Mouse (Mus musculus): ENCODE results near the gene Tmx4. TPM values are rescaled to one million over a fixed set of nuclear protein-coding genes. Genes with fewer than 3 reads are reported as not detected.
"Not testable (repeated sequence)": the region's sequence is repeated elsewhere in the genome, so short reads cannot be mapped to it uniquely, and the experiment has no call there.

Gene Tmx4
- polyA plus RNA-seq, 1 experiment from 2014 or later: 58.1 TPM

DNA sequence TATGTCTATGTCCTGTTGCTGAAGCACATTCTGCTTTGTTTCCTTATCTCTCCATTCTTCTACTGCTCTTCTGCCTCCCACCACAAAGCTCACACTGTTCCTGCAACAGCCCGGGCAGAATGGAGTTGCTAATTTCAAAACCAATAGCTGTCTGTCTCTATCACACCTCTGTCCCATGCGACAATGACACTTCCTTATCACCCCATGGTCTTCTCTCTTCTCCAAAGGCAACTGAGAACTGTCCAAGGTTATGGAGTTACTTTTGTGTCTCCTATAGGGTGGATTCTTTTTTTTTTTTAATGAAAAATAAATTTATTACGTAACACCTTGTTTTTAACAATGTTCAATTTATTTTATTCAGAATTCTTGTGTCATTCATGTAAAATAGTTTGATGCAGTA, 1.8 kb upstream of the Tmx4 start:
- no peaks in the 10 kb centered on the region for H3K27me3 ChIP-seq (replicated peaks)
- H3K4me2 ChIP-seq (replicated peaks): no peak overlapping the region
- H3K9me3 ChIP-seq: no peaks in the 10 kb centered on the region
- H3K27ac ChIP-seq: no peak overlapping the region
- no peak overlapping the region for H3K4me3 ChIP-seq
- H3K9ac ChIP-seq: no peak overlapping the region
- H3K36me3 ChIP-seq: no peaks in the 10 kb centered on the region
- ATAC-seq (ENCODE audit: low FRiP score, low read depth): no peak
- H3K4me1 ChIP-seq: peaks cover 9% of the 10 kb centered on the region
- WGBS: 79% methylated on average over 3 of the region's 3 CpGs

DNA sequence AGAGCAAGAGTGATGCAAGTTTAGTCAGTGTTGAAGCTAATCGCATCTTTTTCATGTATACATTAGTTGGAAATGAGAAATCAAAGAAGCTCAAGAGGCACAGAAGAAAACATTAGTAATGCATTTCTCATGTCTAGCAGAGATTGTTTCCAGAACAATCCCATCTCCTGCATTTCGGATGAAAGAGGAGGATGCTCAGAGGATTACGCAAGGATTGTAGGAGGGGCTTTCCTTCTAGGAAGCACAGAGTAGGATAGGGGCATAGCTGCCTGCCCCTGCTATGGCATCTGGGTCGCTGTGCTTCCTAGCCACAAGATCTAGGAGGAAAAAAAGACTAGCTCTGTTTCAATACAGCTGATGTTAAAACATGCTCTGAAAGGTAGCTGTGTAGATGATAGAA, 1.2 kb upstream of the Tmx4 start:
- Histone ChIP-seq H3K4me3 (no peak overlapping the region), H3K4me2 (replicated peaks) (no peak overlapping the region), H3K4me1 (peaks cover 9% of the 10 kb centered on the region), H3K36me3 (no peaks in the 10 kb centered on the region), H3K27ac (no peak overlapping the region), H3K9ac (no peak overlapping the region), H3K9me3 (no peaks in the 10 kb centered on the region), H3K27me3 (replicated peaks) (no peaks in the 10 kb centered on the region)
- ATAC-seq (ENCODE audit: low FRiP score, low read depth): no peak
- WGBS: 67% methylated on average over 4 of the region's 4 CpGs

GRCm38 (mm10) chr2:134644301-134644912, 462 bp upstream of the Tmx4 start:
- H3K9me3 ChIP-seq: no peaks in the 10 kb centered on the region
- H3K27me3 ChIP-seq (replicated peaks): no peaks in the 10 kb centered on the region
- H3K4me1 ChIP-seq: peaks cover 9% of the 10 kb centered on the region
- no peak overlapping the region for H3K9ac ChIP-seq
- H3K27ac ChIP-seq: peak overlapping the region; percentile 98; the same call in 1 of the 2 replicates
- H3K36me3 ChIP-seq: no peaks in the 10 kb centered on the region
- 32% methylated on average over 6 of the region's 6 CpGs for WGBS
- H3K4me2 ChIP-seq (replicated peaks): peak overlapping the region; percentile 58
- ATAC-seq (ENCODE audit: low FRiP score, low read depth): no peak
- no peak overlapping the region for H3K4me3 ChIP-seq

GRCm38 (mm10) chr2:134642377-134642776, 1.6 kb downstream of the Tmx4 start:
- Histone ChIP-seq H3K4me2 (replicated peaks) (peak overlapping the region; percentile 58), H3K4me3 (no peak overlapping the region), H3K4me1 (peaks cover 9% of the 10 kb centered on the region), H3K27ac (no peak overlapping the region), H3K27me3 (replicated peaks) (no peaks in the 10 kb centered on the region), H3K9ac (no peak overlapping the region), H3K9me3 (no peaks in the 10 kb centered on the region), H3K36me3 (no peaks in the 10 kb centered on the region; the same call in 1 of the 2 replicates)
- ATAC-seq (ENCODE audit: low FRiP score, low read depth): no peak

DNA sequence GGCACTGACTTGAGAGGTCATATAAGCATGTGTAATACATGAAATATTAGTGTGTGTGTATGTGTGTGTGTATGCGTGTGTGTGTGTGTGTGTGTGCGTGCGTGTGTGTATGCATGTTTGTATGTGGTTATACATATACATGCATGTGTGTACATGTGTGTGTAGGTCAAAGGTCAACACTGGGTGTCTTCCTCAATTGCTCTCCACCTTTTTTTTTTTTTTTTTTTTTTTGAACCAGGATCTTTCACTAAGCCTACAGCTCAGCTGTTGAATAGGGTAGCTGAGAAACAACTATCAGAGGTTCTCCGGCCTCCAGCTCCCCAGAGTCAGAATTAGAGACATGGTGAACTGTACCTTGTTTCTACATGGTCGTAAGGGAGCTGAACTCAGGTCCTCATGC, 2.6 kb downstream of the Tmx4 start:
- Histone ChIP-seq H3K27me3 (replicated peaks) (no peaks in the 10 kb centered on the region), H3K4me2 (replicated peaks) (0 out of 2 replicates have a peak overlapping the region, but pooled peaks have one; percentile 20), H3K4me3 (no peak overlapping the region), H3K9ac (no peak overlapping the region), H3K27ac (no peak overlapping the region), H3K9me3 (no peaks in the 10 kb centered on the region), H3K36me3 (no peaks in the 10 kb centered on the region; the same call in 1 of the 2 replicates), H3K4me1 (peaks cover 9% of the 10 kb centered on the region)
- WGBS: 92% methylated on average over 5 of the region's 5 CpGs
- ATAC-seq (ENCODE audit: low FRiP score, low read depth): no peak

DNA sequence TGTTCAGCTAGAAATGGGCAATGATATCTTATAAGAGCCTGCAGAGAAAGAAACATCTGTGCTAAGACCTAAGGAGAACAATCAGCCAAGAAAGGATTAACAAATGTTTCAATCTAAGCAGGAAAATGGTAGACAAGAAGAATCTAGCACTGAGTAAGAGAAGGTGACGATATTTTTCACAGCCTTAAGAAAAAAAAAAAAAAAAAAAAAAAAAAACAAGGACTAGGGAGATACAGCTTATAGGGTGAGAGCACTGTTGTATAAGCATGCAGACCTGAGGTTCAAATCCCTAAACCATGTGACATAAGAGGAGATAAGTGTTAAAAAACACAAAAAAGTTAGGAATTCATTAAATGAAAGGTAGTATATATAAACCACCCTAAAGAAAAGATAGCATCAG, 3.5 kb downstream of the Tmx4 start:
- WGBS: 86% methylated on average over 1 of the region's 1 CpGs
- Histone ChIP-seq H3K9me3 (no peaks in the 10 kb centered on the region), H3K4me2 (replicated peaks) (no peak overlapping the region), H3K36me3 (no peaks in the 10 kb centered on the region; the same call in 1 of the 2 replicates), H3K27me3 (replicated peaks) (no peaks in the 10 kb centered on the region), H3K27ac (no peak overlapping the region), H3K4me1 (peaks cover 9% of the 10 kb centered on the region), H3K4me3 (no peak overlapping the region), H3K9ac (no peak overlapping the region)
- ATAC-seq (ENCODE audit: low FRiP score, low read depth): no peak

DNA sequence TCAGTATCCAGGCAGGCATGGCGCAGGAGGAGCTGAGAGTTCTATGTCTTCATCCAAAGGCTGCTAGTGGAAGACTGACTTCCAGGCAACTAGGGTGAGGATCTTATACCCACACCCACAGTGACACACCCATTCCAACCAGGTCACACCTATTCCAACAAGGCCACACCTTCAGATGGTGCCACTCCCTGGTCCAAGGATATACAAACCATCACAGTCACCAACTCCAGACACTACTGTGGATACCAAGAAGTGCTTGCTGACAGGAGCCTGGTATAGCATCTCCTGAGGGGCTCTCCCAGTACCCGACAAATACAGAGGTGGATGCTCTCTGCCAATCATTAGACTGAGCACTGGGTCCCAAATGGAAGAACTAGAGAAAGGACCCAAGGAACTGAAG, 15.4 kb downstream of the Tmx4 start:
- H3K4me2 ChIP-seq (replicated peaks); H3K9me3 ChIP-seq; H3K27ac ChIP-seq; H3K4me3 ChIP-seq; ATAC-seq (ENCODE audit: low FRiP score, low read depth); H3K36me3 ChIP-seq; H3K4me1 ChIP-seq; H3K27me3 ChIP-seq (replicated peaks); H3K9ac ChIP-seq: not testable (repeated sequence)
- WGBS: 92% methylated on average over 2 of the region's 2 CpGs

GRCm38 (mm10) chr2:134604935-134605334, 39.0 kb downstream of the Tmx4 start:
- Histone ChIP-seq H3K36me3 (0 out of 2 replicates have a peak, but pooled peaks cover 5% of the 10 kb centered on the region), H3K4me2 (replicated peaks) (no peak overlapping the region), H3K4me3 (no peak overlapping the region), H3K9ac (no peak overlapping the region), H3K27me3 (replicated peaks) (no peaks in the 10 kb centered on the region), H3K9me3 (0 out of 2 replicates have a peak, but pooled peaks cover 3% of the 10 kb centered on the region), H3K27ac (no peak overlapping the region), H3K4me1 (no peaks in the 10 kb centered on the region)
- no peak for ATAC-seq (ENCODE audit: low FRiP score, low read depth)

DNA sequence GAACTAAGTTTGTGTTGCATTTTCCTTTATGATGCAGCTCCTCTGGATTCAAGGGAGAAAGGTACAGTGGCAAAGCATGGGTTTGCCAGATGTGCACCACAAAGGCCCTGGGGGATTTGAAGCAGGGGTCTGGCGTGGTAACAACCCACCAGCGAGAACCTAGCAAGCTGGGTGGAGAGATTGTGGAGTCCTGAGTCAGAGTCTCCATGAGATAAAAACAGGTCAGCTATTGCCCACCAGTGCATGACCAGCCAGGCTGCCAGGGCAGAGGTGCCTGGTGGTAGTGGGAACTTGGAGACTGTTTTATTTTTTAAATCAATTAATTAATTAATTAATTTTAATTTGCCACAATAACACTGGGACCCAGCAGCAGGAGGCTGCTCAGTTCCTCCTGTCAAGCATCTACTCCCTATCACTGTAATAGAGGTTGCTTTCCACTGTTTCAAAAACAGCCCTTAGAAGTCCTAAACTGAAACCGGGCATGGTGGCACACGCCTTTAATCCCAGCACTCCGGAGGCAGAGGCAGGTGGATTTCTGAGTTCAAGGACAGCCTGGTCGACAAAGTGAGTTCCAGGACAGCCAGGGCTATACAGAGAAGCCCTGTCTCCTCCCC, 52.8 kb downstream of the Tmx4 start:
- Histone ChIP-seq H3K4me2 (replicated peaks) (no peak overlapping the region), H3K4me1 (no peaks in the 10 kb centered on the region), H3K27ac (no peak overlapping the region), H3K36me3 (peaks cover 11% of the 10 kb centered on the region; the same call in 1 of the 2 replicates), H3K4me3 (no peak overlapping the region), H3K9me3 (no peaks in the 10 kb centered on the region), H3K27me3 (replicated peaks) (no peaks in the 10 kb centered on the region), H3K9ac (no peak overlapping the region)
- ATAC-seq (ENCODE audit: low FRiP score, low read depth): peak; percentile 50; the same call in 1 of the 2 replicates
- 95% methylated on average over 6 of the region's 6 CpGs for WGBS

DNA sequence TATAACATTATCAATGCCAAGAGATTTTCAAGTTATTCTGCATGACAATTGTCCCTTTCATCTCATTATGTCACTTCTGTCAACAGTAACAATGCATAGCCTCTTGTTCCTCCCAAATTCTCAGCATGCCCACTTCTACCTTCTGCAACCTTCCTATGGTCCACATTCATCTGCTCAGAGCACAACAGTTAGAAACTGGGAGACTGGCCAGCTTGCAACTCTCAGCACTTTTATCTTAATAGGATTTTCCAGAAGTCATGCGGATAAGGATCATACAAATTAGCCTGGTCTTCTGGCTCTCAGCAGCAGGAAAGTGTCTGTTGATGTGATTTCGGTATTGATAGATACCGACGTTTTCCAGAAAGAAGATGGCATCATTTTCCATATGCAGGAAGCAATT, 58.7 kb downstream of the Tmx4 start:
- H3K9ac ChIP-seq: no peak overlapping the region
- WGBS: 76% methylated on average over 4 of the region's 4 CpGs
- H3K4me3 ChIP-seq: no peak overlapping the region
- no peaks in the 10 kb centered on the region for H3K9me3 ChIP-seq
- H3K4me2 ChIP-seq (replicated peaks): no peak overlapping the region
- no peak overlapping the region for H3K27ac ChIP-seq
- H3K4me1 ChIP-seq: no peaks in the 10 kb centered on the region
- no peaks in the 10 kb centered on the region for H3K27me3 ChIP-seq (replicated peaks)
- ATAC-seq (ENCODE audit: low FRiP score, low read depth): no peak
- no peaks in the 10 kb centered on the region for H3K36me3 ChIP-seq

GRCm38 (mm10) chr2:134559422-134559821, 84.5 kb downstream of the Tmx4 start:
- H3K4me1 ChIP-seq: no peaks in the 10 kb centered on the region
- H3K36me3 ChIP-seq: no peaks in the 10 kb centered on the region
- WGBS: 87% methylated on average over 3 of the region's 3 CpGs
- no peak overlapping the region for H3K27ac ChIP-seq
- H3K4me3 ChIP-seq: no peak overlapping the region
- peaks cover 13% of the 10 kb centered on the region for H3K9me3 ChIP-seq
- ATAC-seq (ENCODE audit: low FRiP score, low read depth): no peak
- H3K27me3 ChIP-seq (replicated peaks): no peaks in the 10 kb centered on the region
- H3K4me2 ChIP-seq (replicated peaks): no peak overlapping the region
- H3K9ac ChIP-seq: no peak overlapping the region

- ATAC-seq (ENCODE audit: low FRiP score, low read depth): no peak
- Histone ChIP-seq H3K4me1 (no peaks in the 10 kb centered on the region), H3K36me3 (no peaks in the 10 kb centered on the region), H3K4me2 (replicated peaks) (no peak within 1 kb of the TSS), H3K4me3 (no peak within 1 kb of the TSS), H3K9me3 (no peaks in the 10 kb centered on the region), H3K27me3 (replicated peaks) (no peaks in the 10 kb centered on the region), H3K9ac (no peak within 1 kb of the TSS), H3K27ac (no peak within 1 kb of the TSS)
- 91% methylated on average over 8 of the region's 8 CpGs for WGBS
These were observed 89.7 kb downstream of the Tmx4 start, which contains the start of gene Hao1 for GRCm38 (mm10) chr2:134554221-134554727. Hao1 (minus strand) TSS chr2:134554368.

- Histone ChIP-seq H3K27me3 (replicated peaks) (no peaks in the 10 kb centered on the region), H3K4me1 (no peaks in the 10 kb centered on the region), H3K4me2 (replicated peaks) (no peak overlapping the region), H3K36me3 (no peaks in the 10 kb centered on the region), H3K27ac (no peak overlapping the region), H3K9ac (no peak overlapping the region), H3K9me3 (no peaks in the 10 kb centered on the region), H3K4me3 (no peak overlapping the region)
- ATAC-seq (ENCODE audit: low FRiP score, low read depth): no peak
These were observed 91.6 kb downstream of the Tmx4 start for GRCm38 (mm10) chr2:134552358-134552757.

Measured in neural tube, embryonic 12.5 days (tissue).